Comparison of ENCODE assay signal across 1 mouse cellular context in the genomic region with DNA sequence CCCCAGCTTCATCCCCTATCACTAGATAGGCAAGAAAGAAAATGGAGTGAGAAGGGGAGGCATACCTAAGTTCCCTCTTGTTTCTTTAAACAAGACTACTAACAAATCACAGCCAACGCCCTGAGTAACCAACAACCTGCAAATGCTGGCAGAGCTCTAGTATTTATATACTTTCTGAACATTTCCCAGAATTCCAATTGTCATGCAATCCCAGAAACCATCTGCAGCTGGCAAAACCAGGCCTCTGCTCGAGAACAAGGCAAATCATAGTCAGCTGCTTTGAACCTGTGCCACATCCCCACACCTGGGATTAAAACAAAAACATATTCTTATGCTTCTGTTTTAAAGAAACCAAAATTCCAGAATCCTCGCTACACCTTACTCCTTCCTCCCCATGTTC.
TF ChIP-seq lines count a peak whose summit lies in the region.

No protein-coding gene starts in this region.

TF ChIP-seq in CH12.LX, 34 proteins besides CTCF, POLR2A, EP300 and RAD21:
- no peak for TF ChIP-seq PAX5 (IDR thresholded peaks at IDR 0.05; ENCODE audit: low read length)
- no peak for TF ChIP-seq UBTF (IDR thresholded peaks at IDR 0.05; ENCODE audit: low read depth, low read length)
- TF ChIP-seq IRF4 (IDR thresholded peaks at IDR 0.05; ENCODE audit: low read depth, low read length): no peak
- no peak for TF ChIP-seq SIN3A (IDR thresholded peaks at IDR 0.05; ENCODE audit: low read length)
- TF ChIP-seq MEF2A (IDR thresholded peaks at IDR 0.05; ENCODE audit: borderline replicate concordance, low read depth, low read length): no peak
- TF ChIP-seq HCFC1 (IDR thresholded peaks at IDR 0.05; ENCODE audit: low read depth, low read length): no peak
- TF ChIP-seq ZMIZ1 (IDR thresholded peaks at IDR 0.05; ENCODE audit: low read depth, low read length): no peak
- TF ChIP-seq CHD1 (IDR thresholded peaks at IDR 0.05; ENCODE audit: low read depth, low read length): no peak; the same call in 1 of the 2 replicates
- no peak for TF ChIP-seq BHLHE40 (IDR thresholded peaks at IDR 0.05; ENCODE audit: low read depth, low read length)
- TF ChIP-seq TBP (conservative IDR thresholded peaks at IDR 0.05; ENCODE audit: low read depth, low read length): no peak
